In the genomic region with DNA sequence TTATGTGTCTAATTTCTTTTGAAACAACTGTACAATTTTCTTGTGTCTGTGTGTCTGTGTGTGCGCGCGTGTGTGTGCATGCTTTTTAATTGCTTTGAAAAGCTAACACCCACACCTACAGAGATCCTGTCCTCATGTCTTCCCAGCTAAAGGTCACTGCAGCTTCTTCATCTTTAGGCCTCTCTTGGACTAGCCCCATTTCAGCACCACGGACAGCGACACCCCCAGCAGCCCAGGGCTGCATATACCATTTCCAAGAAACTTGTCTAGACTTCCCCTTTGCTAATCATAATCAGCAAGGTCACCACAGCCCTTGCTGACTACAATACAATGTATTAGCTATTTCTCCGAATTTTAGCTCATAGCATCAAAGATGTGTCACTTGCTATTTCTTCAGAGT, we compare ENCODE assay signal across 8 mouse cellular contexts. TPM values are rescaled to one million over a fixed set of nuclear protein-coding genes. Genes with fewer than 3 reads are reported as not detected.
A peak's percentile ranks its signal among the peaks of the same experiment; 100 is the strongest.
DNase-seq lines count a peak whose midpoint lies in the region; ATAC-seq and TF ChIP-seq lines count a peak whose summit lies in the region.

No protein-coding gene starts in this region.

- H3K9ac ChIP-seq in embryonic facial prominence, embryonic 14.5 days (ENCODE audit: low read depth, low read length) = no peak overlapping the region
- H3K9ac ChIP-seq in hindbrain, embryonic 12.5 days = no peak overlapping the region
- no peak overlapping the region for H3K9ac ChIP-seq in liver, embryonic 13.5 days
- no peak overlapping the region for H3K9ac ChIP-seq in neural tube, embryonic 12.5 days

- no peak overlapping the region for H3K4me2 ChIP-seq in embryonic facial prominence, embryonic 14.5 days (ENCODE audit: low read depth, low read length)
- peak overlapping the region; percentile 87 for H3K4me2 ChIP-seq in hindbrain, embryonic 12.5 days (replicated peaks)
- no peak overlapping the region for H3K4me2 ChIP-seq in liver, embryonic 13.5 days
- peak overlapping the region; percentile 88 for H3K4me2 ChIP-seq in neural tube, embryonic 12.5 days (replicated peaks)

- H3K27me3 ChIP-seq in embryonic facial prominence, embryonic 14.5 days (replicated peaks; ENCODE audit: control insufficient read depth, insufficient read depth, low read length) = peaks cover 49% of the 10 kb centered on the region
- peaks cover 21% of the 10 kb centered on the region for H3K27me3 ChIP-seq in hindbrain, embryonic 12.5 days
- peaks cover 45% of the 10 kb centered on the region for H3K27me3 ChIP-seq in liver, embryonic 13.5 days
- peaks cover 4% of the 10 kb centered on the region; the same call in 1 of the 2 replicates for H3K27me3 ChIP-seq in neural tube, embryonic 12.5 days (replicated peaks)

- H3K9me3 ChIP-seq in embryonic facial prominence, embryonic 14.5 days (ENCODE audit: control insufficient read depth, low read length) = no peaks in the 10 kb centered on the region
- H3K9me3 ChIP-seq in hindbrain, embryonic 12.5 days (replicated peaks) = no peaks in the 10 kb centered on the region
- no peaks in the 10 kb centered on the region for H3K9me3 ChIP-seq in liver, embryonic 13.5 days (replicated peaks)
- no peaks in the 10 kb centered on the region for H3K9me3 ChIP-seq in neural tube, embryonic 12.5 days

- DNase-seq in layer of hippocampus, adult 2 months (ENCODE audit: low spot score in 2 of 2) = peak in 1 of 2 experiments; percentile 25
- DNase-seq in layer of hippocampus, adult 8-10 months (ENCODE audit: low spot score in 2 of 2) = no peak
- DNase-seq in adrenal gland, postnatal 10 days = peak; percentile 88
- DNase-seq in embryonic facial prominence, embryonic 14.5 days (ENCODE audit: low spot score) = peak; percentile 79
- DNase-seq in liver, embryonic 13.5 days = peak; percentile 22
- DNase-seq in urinary bladder, postnatal 4 days (ENCODE audit: low spot score in 2 of 2) = peak; percentile 54 to 82

- H3K27ac ChIP-seq in layer of hippocampus, adult 2 months = peak overlapping the region; percentile 96
- H3K27ac ChIP-seq in embryonic facial prominence, embryonic 14.5 days (replicated peaks; ENCODE audit: low read depth, low read length) = no peak overlapping the region
- H3K27ac ChIP-seq in hindbrain, embryonic 12.5 days = no peak overlapping the region
- H3K27ac ChIP-seq in liver, embryonic 13.5 days = no peak overlapping the region
- H3K27ac ChIP-seq in neural tube, embryonic 12.5 days = no peak overlapping the region

- H3K4me1 ChIP-seq in embryonic facial prominence, embryonic 14.5 days (ENCODE audit: control insufficient read depth, insufficient read depth, low read length) = 0 out of 2 replicates have a peak, but pooled peaks cover 4% of the 10 kb centered on the region
- peaks cover 8% of the 10 kb centered on the region for H3K4me1 ChIP-seq in hindbrain, embryonic 12.5 days
- H3K4me1 ChIP-seq in liver, embryonic 13.5 days (replicated peaks) = no peaks in the 10 kb centered on the region
- H3K4me1 ChIP-seq in neural tube, embryonic 12.5 days = peaks cover 18% of the 10 kb centered on the region

- WGBS in embryonic facial prominence, embryonic 14.5 days = 33% methylated on average over 6 of the region's 6 CpGs
- 34% methylated on average over 6 of the region's 6 CpGs for WGBS in hindbrain, embryonic 12.5 days
- WGBS in liver, embryonic 13.5 days (ENCODE audit: insufficient replicate concordance) = 23% methylated on average over 6 of the region's 6 CpGs
- WGBS in neural tube, embryonic 12.5 days = 43% methylated on average over 6 of the region's 6 CpGs

- peak overlapping the region; percentile 79 for H3K4me3 ChIP-seq in layer of hippocampus, adult 2 months
- no peak overlapping the region for H3K4me3 ChIP-seq in embryonic facial prominence, embryonic 14.5 days (ENCODE audit: low read depth, low read length)
- peak overlapping the region; percentile 68 for H3K4me3 ChIP-seq in hindbrain, embryonic 12.5 days
- H3K4me3 ChIP-seq in liver, embryonic 13.5 days (replicated peaks) = no peak overlapping the region
- H3K4me3 ChIP-seq in neural tube, embryonic 12.5 days = peak overlapping the region; percentile 67; the same call in 1 of the 2 replicates

- ATAC-seq in embryonic facial prominence, embryonic 14.5 days (ENCODE audit: low read depth) = no peak
- no peak for ATAC-seq in hindbrain, embryonic 12.5 days (ENCODE audit: low FRiP score)
- ATAC-seq in liver, embryonic 13.5 days (ENCODE audit: low read depth) = no peak
- no peak for ATAC-seq in neural tube, embryonic 12.5 days (ENCODE audit: low FRiP score, low read depth)

- TF ChIP-seq CTCF in layer of hippocampus, adult 2 months (conservative IDR thresholded peaks at IDR 0.05) = no peak

- H3K36me3 ChIP-seq in embryonic facial prominence, embryonic 14.5 days (ENCODE audit: control insufficient read depth, insufficient read depth, low read length) = no peaks in the 10 kb centered on the region
- H3K36me3 ChIP-seq in hindbrain, embryonic 12.5 days = no peaks in the 10 kb centered on the region
- H3K36me3 ChIP-seq in liver, embryonic 13.5 days = no peaks in the 10 kb centered on the region
- H3K36me3 ChIP-seq in neural tube, embryonic 12.5 days = no peaks in the 10 kb centered on the region

RNA-seq across cellular contexts. Expression of a gene that starts 1.9 kb away (rescaled TPM):
- 100 to 1,000 TPM; 123 to 128 TPM for total RNA-seq in layer of hippocampus, adult 2 months (2021)
- 100 to 1,000 TPM; 108 to 119 (median 115) TPM for total RNA-seq in layer of hippocampus, adult 8-10 months (2022)
- 1 to 10 TPM; 8.8 to 9.8 TPM for total RNA-seq in adrenal gland, postnatal 10 days (2021)
- polyA plus RNA-seq in embryonic facial prominence, embryonic 14.5 days (2014; fragmentation: Nextera tagmentation; extraction: Ambion mirVana) = 0.84 and 1.0 TPM in 2 replicates
- polyA plus RNA-seq in hindbrain, embryonic 12.5 days (2016; fragmentation: Nextera tagmentation; extraction: Ambion mirVana) = 10.8 and 12.6 TPM in 2 replicates
- 0.05 and 0.16 TPM in 2 replicates for polyA plus RNA-seq in liver, embryonic 13.5 days (2015; fragmentation: Nextera tagmentation; extraction: Ambion mirVana)
- polyA plus RNA-seq in neural tube, embryonic 12.5 days (2016; fragmentation: Nextera tagmentation; extraction: Ambion mirVana) = 11.6 and 13.0 TPM in 2 replicates

Comparison
In these comparisons a context has a peak if more than half of its experiments do, and no peak if none do; other contexts are left out.
1. DNase-seq: peak in adrenal gland, postnatal 10 days (single experiment), embryonic facial prominence, embryonic 14.5 days (single experiment), liver, embryonic 13.5 days (single experiment) and urinary bladder, postnatal 4 days (2 of 2); none in layer of hippocampus, adult 8-10 months (0 of 2).
2. H3K4me3 ChIP-seq: peak in layer of hippocampus, adult 2 months (single experiment), hindbrain, embryonic 12.5 days (single experiment) and neural tube, embryonic 12.5 days (single experiment); none in embryonic facial prominence, embryonic 14.5 days (single experiment) and liver, embryonic 13.5 days (single experiment).
3. H3K4me2 ChIP-seq: peak in hindbrain, embryonic 12.5 days (single experiment) and neural tube, embryonic 12.5 days (single experiment); none in embryonic facial prominence, embryonic 14.5 days (single experiment) and liver, embryonic 13.5 days (single experiment).